Mouse (Mus musculus) frontal cortex, postnatal 25 days (tissue): ENCODE measurements around the gene Lgals2.

Experiments
- DNase-seq, 2 experiments: peaks; one replicate each; pipeline ENCODE4 v3.0.0; 2022; ENCODE audit warnings: low spot score in 2 of 2

The Lgals2 gene

DNA sequence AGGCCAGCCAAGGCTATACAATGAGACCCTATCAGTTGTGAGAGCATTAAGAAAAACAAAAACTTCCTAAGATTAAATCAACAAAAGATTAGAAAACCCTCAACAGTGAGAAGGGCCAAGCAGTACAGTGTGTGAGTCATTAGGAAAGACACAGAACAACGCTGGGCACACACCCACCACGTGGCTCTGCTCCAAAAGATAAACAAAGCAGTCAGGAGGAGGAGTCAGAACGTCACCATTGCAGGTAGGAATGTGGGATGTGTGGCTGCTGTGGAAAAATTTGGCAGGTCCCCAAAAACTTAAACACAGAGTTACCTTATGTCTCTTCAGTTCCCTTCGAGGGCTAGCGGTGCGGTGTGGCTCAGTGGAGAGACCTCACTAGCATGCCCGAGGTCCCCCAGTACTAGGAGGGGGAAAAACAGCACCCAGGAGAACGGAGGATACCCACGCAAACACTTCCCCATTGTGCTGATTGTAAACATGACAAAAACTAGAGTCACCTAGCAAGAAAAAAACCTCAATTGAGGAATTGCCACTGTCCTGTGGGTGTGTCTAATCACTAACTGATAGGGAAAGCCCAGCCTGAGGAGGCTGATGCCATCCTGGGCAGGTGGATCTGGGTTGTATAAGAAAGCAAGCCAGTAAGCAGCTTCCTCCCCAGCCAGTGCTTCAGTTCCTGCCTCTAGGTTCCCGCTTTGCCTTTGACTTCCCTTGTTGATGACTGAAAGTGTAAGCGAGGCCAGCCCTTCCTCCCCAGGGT, 39.8 kb downstream of the Lgals2 start:
- DNase-seq = no peak

DNA sequence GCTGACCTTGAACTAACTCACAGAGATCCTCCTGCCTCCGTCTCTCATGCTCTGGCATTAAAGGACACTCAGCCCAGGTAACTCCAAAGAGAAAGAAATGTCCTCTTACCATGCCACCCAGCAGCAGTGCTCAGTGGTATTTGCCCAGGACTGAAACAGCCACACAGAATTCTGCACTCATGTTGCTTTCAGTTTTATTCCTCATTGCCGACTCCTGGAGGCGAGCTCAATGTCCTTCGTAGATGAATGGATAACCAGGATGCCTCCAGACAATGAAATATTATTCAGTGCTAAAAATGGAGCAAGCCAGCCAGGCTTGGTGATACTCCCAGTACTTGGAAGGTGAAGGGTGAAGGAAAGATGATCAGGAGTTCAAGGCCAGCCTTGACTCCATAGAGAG, 41.7 kb downstream of the Lgals2 start:
- DNase-seq = no peak

DNA sequence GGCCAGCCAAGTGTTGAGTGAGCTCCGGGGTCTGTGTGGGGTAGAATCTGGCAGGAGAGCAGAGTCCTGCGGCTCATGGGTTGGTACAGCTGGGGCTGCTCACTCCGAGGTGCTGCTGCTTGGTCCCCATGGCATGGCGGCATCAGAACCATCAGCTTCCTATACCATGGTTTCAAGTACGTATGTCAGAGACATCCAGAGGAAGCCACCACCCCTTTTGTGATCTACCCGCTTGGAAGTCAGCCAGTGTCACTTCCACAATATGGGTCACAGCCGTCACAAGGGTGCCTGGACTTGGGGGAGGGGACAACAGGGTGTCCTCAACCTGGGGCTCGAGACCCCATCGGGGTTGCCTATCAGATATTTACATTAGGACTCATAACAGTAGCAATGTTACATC, 45.2 kb downstream of the Lgals2 start:
- DNase-seq = no peak

GRCm38 (mm10) chr15:78809739-78810138, 45.6 kb downstream of the Lgals2 start:
- DNase-seq = no peak

DNA sequence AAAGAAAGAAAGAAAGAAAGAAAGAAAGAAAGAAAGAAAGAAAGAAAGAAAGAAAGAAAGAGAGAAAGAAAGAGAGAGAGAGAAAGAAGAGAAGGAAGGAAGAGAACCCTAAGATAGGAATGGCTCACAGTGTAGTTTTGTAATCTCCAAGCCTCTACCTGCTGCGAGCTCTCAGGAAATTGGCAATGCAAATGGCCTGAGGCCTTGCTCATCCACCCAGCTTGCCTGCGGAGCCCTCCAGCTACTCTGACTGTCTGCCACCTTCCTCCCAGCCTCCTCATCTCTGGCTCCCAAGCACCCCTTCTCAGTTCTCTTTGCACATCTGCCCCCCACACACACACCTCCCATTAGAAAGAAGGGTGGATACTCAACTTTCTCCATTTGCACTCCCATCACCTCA, 46.3 kb downstream of the Lgals2 start:
- DNase-seq = no peak

- DNase-seq = no peak
These were observed 48.2 kb downstream of the Lgals2 start for GRCm38 (mm10) chr15:78807141-78807540.

DNA sequence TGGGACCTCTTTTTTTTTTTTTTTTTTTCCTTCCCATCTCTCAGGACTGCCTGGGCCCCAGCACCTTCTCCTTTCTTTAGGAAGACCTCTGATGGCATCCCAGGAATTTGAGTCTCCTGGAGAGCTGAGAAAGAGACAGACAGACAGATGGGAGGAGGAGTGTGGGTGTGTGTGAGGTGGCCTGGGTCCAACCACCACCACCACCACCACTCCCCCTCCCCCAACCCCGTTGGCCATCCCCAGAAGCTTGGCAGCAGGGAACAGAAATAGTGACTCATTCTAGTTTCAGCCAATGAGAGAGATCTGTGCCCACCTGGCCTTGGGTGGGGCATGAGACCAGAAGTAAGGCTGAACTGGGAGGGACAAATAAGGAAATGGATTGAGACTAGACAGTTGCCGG, 48.7 kb downstream of the Lgals2 start:
- DNase-seq = no peak

GRCm38 (mm10) chr15:78805351-78805750, 50.0 kb downstream of the Lgals2 start:
- no peak for DNase-seq

DNA sequence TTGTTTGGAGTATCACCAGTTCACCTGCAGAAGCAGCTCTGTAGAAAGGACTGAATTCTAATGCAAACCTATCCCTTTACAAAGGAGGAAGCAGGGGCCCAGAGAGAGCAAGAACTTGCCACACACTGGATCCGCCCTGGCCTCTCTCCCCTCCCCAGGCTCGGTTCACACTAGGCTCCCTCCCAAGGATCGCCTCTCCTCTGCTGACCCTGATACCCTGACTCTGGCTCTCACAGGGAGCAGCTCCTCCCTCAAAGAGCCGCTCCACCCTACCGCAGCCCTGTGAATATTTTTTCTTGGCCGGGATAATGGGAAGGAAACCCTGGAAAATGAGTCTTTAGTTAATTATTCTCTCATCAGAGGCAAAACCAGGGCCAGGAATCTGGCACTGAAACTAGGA, 51.0 kb downstream of the Lgals2 start:
- no peak for DNase-seq

DNA sequence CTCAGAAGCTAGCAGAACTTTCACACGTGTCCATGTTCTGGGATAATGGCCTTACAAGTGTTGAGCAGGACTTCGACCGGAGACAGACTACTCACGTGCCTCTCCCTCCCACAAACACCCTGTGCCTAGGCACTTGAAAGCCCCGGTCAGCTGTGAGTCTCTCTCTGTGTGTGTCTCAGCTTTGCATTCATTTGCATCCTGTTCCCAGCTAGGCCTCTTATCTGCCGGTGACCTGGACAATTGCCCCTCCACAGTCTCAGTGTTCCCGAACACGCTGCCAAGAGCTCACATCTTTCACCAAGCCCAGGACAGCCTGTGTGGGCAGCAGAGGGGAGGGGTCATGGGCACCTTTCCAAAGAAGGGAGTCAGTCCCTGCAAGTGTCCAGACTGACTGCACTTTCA, 51.8 kb downstream of the Lgals2 start:
- no peak for DNase-seq

DNA sequence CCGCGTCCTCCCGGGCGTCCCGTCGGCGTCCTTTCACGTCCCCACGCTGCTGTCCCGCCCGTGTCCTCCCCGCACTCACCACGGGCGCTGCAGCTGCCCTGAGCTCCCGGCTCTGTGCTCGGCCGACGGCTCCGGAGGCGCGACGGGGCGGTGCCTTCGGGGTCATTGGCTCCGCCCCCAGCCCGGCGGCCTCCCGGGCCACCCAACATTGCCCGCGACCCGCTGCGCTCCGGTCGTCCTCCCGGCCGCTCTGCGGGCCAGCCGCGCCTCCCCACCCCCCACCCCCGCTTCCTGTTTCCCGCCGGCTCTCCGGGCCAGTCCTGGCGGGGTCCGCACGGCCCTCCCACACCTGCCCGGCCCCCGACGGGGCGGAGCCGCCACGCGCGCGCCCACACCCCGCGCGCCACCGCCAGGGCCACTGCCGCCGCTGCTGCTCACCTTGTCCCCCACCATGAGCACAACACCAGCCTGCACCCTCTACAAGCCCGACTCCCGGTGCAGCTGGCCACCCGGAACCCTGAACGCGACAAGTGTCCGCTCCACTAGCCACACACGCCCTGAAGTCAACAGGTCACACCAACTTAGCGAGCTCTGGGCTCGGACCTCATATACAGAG, 52.4 kb downstream of the Lgals2 start, which contains the start of gene Card10:
Gene Card10, minus strand, starts transcription at position 267 of the 616 bp plus-strand sequence.
- no peak for DNase-seq

- no peak for DNase-seq
These were observed 53.2 kb downstream of the Lgals2 start for GRCm38 (mm10) chr15:78801971-78802741.

- no peak for DNase-seq
These were observed 53.8 kb downstream of the Lgals2 start for GRCm38 (mm10) chr15:78801571-78801970.
